Mouse (Mus musculus) lung, postnatal 0 days (tissue): Measurements from ENCODE around the gene Ugt1a5. TPM values are rescaled to one million over a fixed set of nuclear protein-coding genes. Genes with fewer than 3 reads are reported as not detected.
"Not testable (repeated sequence)": the region's sequence is repeated elsewhere in the genome, so short reads cannot be mapped to it uniquely, and the experiment has no call there.

ENCODE experiments used
- ATAC-seq: fragments of 200-750 bp; cut with Nextera tagmentation; 2 replicates; pipeline ENCODE4 v1.8.0; 2017; ENCODE audit warnings: moderate library complexity
- DNase-seq: peaks from one replicate; pipeline ENCODE4 v3.0.0-alpha.2; 2016; ENCODE audit warnings: low spot score
- H3K27ac ChIP-seq: fragments of 300-500 bp; sonication (generic); 2 replicates; pipeline ENCODE4 v1.5.1; 2014; ENCODE audit warnings: antibody characterized with exemption, mild to moderate bottlenecking, low read length, mixed read lengths
- H3K27me3 ChIP-seq: fragments of 300-500 bp; sonication (generic); replicated peaks from 2 replicates; pipeline ENCODE4 v1.6.1; 2014; ENCODE audit warnings: low read length, mixed read lengths; ENCODE audit not compliant: insufficient read depth
- H3K36me3 ChIP-seq: fragments of 300-500 bp; sonication (generic); 2 replicates; pipeline ENCODE4 v1.6.1; 2014; ENCODE audit warnings: low read length, mixed read lengths; ENCODE audit not compliant: insufficient read depth
- H3K4me1 ChIP-seq: fragments of 300-500 bp; sonication (generic); 2 replicates; pipeline ENCODE4 v1.6.1; 2014; ENCODE audit warnings: antibody characterized with exemption, low read depth, low read length, mixed read lengths; ENCODE audit not compliant: insufficient read depth
- H3K4me2 ChIP-seq: fragments of 300-500 bp; sonication (generic); replicated peaks from 2 replicates; pipeline ENCODE4 v1.6.1; 2014; ENCODE audit warnings: low read depth, mild to moderate bottlenecking, low read length, moderate library complexity, mixed read lengths
- H3K4me3 ChIP-seq: fragments of 300-500 bp; sonication (generic); 2 replicates; pipeline ENCODE4 v1.5.1; 2014; ENCODE audit warnings: low read depth, low read length
- H3K9ac ChIP-seq: fragments of 300-500 bp; sonication (generic); replicated peaks from 2 replicates; pipeline ENCODE4 v1.6.1; 2014; ENCODE audit warnings: low read depth, mild to moderate bottlenecking
- H3K9me3 ChIP-seq: fragments of 300-500 bp; sonication (generic); 2 replicates; pipeline ENCODE4 v1.6.1; 2016; ENCODE audit warnings: low read length, mixed read lengths
- CTCF ChIP-seq: IDR thresholded peaks from 2 replicates; pipeline ENCODE4 v1.5.1; 2016; ENCODE audit warnings: antibody characterized with exemption, mild to moderate bottlenecking
- EP300 ChIP-seq: IDR thresholded peaks from 2 replicates; pipeline ENCODE4 v1.6.1; 2016; ENCODE audit warnings: antibody characterized with exemption, mild to moderate bottlenecking, control low read depth
- WGBS: fragments of 180-500 bp; shearing (Covaris S2); extraction: QIAGEN DNeasy Blood & Tissue Kit; methylation state at CpG from one replicate; pipeline ENCODE4 v1.1.7; 2014; 5-methylcytosine and 5-hydroxymethylcytosine counted together
- polyA plus RNA-seq: library from polyadenylated mRNA; unstranded; fragments of >200 nt; fragmentation: Nextera tagmentation; extraction: Ambion mirVana; gene quantifications from 2 replicates; pipeline ENCODE4 v1.2.1, GENCODE M21; 2015

Ugt1a5 gene
- polyA plus RNA-seq, 1 experiment from 2014 or later = not detected

DNA sequence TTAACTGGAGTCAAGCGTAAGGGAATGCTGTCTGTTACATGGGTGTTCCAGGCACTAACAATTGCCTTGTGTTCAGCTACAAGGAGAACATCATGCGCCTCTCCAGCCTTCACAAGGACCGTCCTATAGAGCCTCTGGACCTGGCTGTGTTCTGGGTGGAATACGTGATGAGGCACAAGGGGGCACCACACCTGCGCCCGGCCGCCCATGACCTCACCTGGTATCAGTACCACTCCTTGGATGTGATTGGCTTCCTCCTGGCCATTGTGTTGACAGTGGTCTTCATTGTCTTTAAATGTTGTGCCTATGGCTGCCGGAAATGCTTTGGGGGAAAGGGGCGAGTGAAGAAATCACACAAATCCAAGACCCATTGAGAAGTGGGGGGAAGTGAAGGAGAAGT, 52.2 kb downstream of the Ugt1a5 start:
- no peak overlapping the region for H3K4me2 ChIP-seq
- H3K36me3 ChIP-seq = no peaks in the 10 kb centered on the region
- H3K9me3 ChIP-seq = peaks cover 38% of the 10 kb centered on the region
- ATAC-seq (no peak), DNase-seq (peak; percentile 10)
- no peak overlapping the region for H3K4me3 ChIP-seq
- no peak overlapping the region for H3K9ac ChIP-seq
- WGBS = 71% methylated on average over 9 of the region's 9 CpGs
- H3K27ac ChIP-seq = no peak overlapping the region
- H3K27me3 ChIP-seq = no peaks in the 10 kb centered on the region
- no peaks in the 10 kb centered on the region for H3K4me1 ChIP-seq
- no peak for TF ChIP-seq EP300
- TF ChIP-seq CTCF = no peak

DNA sequence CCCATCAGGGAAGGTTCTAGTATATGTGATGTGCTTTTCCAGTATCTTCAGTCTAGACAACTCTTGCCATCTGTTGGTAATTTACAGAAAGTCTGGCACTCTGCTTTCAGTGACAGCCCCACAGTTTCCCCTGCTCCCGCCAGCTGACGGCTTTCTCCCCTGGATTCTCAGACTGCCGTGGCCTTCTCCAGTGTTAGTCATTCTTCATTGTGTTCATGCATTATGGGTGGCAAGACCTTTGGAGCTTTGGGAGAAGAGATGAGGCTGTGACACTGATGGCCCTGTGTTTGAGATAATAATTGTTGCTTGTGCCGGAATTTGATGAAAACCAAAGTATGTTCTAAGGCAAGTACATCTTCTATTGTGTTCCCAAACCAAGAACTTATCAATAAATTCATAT, 52.8 kb downstream of the Ugt1a5 start:
- H3K36me3 ChIP-seq = no peaks in the 10 kb centered on the region
- 48% methylated on average over 4 of the region's 4 CpGs for WGBS
- H3K4me2 ChIP-seq = no peak overlapping the region
- no peak overlapping the region for H3K9ac ChIP-seq
- ATAC-seq (no peak), DNase-seq (no peak)
- H3K27ac ChIP-seq = no peak overlapping the region
- H3K4me1 ChIP-seq = no peaks in the 10 kb centered on the region
- H3K27me3 ChIP-seq = no peaks in the 10 kb centered on the region
- no peak overlapping the region for H3K4me3 ChIP-seq
- TF ChIP-seq EP300 = no peak
- TF ChIP-seq CTCF = no peak
- peaks cover 32% of the 10 kb centered on the region for H3K9me3 ChIP-seq

DNA sequence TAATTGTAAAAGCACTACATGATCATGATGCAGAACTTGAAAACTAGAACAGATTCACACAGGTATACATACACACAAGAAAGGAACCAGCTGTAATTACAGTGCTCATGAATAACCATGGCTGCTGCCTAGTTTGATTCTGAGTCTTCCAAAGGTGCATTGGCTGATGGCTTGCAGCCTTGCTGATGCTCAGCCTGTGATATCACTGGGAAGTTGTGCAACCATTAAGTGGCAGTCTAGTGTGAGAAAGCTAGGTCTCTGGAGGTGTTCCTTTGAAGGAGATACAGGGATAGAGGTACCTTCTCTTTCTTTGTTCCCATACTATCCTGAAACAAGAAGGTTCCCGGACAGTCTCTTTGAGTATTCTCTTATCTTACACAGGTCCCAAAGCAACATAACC, 53.2 kb downstream of the Ugt1a5 start:
- TF ChIP-seq EP300 = no peak
- TF ChIP-seq CTCF = no peak
- Histone ChIP-seq H3K36me3 (no peaks in the 10 kb centered on the region), H3K27ac (no peak overlapping the region), H3K9ac (no peak overlapping the region), H3K4me3 (no peak overlapping the region), H3K9me3 (peaks cover 28% of the 10 kb centered on the region), H3K27me3 (no peaks in the 10 kb centered on the region), H3K4me1 (no peaks in the 10 kb centered on the region), H3K4me2 (no peak overlapping the region)
- 11% methylated on average over 1 of the region's 1 CpGs for WGBS
- ATAC-seq (no peak), DNase-seq (peak; percentile 8)

DNA sequence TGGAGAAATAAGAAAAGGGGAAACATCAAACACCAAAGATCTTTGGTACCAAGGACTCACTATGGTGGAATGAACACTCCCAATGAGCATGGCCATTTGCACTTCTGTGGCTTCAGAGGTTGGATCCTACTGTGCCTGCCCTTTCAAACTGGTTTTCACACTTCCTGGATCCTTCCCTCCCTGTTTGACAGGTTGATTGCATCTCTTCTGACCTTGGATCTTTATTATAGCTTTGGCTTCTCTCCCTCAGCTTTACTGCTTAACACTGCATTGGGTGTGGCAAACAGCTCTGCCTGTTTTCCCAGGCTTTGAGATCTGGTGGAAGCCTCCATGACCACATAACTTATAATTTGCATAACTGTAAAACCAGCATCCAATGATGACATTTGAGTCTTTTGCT, 54.5 kb downstream of the Ugt1a5 start:
- no peaks in the 10 kb centered on the region for H3K27me3 ChIP-seq
- no peak for ATAC-seq
- no peaks in the 10 kb centered on the region for H3K36me3 ChIP-seq
- H3K27ac ChIP-seq = no peak overlapping the region
- DNase-seq = peak; percentile 15
- H3K4me2 ChIP-seq = no peak overlapping the region
- H3K9ac ChIP-seq = no peak overlapping the region
- peaks cover 17% of the 10 kb centered on the region for H3K9me3 ChIP-seq
- TF ChIP-seq CTCF = no peak
- no peak for TF ChIP-seq EP300
- H3K4me1 ChIP-seq = no peaks in the 10 kb centered on the region
- no peak overlapping the region for H3K4me3 ChIP-seq

DNA sequence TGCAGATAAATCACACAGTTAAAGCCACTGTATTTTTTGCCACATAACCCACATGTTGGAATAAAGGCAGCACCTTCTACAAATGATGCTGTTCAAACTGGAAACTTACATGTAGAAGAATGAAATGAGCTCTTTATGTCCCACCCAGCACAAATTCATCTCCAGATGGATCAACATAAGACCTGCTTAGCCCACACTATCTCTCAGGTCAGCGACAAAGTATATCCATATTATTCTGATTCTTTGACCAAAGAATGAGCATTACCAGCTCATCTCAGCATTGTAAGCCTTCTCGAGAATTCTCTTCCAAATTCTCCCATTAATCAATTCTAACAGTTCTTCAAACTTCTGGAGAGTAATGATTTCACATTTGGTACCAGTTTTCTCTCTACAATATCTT, 56.4 kb downstream of the Ugt1a5 start:
- 38% methylated on average over 2 of the region's 2 CpGs for WGBS
- TF ChIP-seq CTCF (no peak), EP300 (no peak)
- Histone ChIP-seq H3K27ac (no peak overlapping the region), H3K4me1 (no peaks in the 10 kb centered on the region), H3K36me3 (no peaks in the 10 kb centered on the region), H3K4me2 (no peak overlapping the region), H3K4me3 (no peak overlapping the region), H3K9me3 (peaks cover 14% of the 10 kb centered on the region), H3K9ac (no peak overlapping the region), H3K27me3 (no peaks in the 10 kb centered on the region)
- no peak for ATAC-seq
- DNase-seq = no peak

DNA sequence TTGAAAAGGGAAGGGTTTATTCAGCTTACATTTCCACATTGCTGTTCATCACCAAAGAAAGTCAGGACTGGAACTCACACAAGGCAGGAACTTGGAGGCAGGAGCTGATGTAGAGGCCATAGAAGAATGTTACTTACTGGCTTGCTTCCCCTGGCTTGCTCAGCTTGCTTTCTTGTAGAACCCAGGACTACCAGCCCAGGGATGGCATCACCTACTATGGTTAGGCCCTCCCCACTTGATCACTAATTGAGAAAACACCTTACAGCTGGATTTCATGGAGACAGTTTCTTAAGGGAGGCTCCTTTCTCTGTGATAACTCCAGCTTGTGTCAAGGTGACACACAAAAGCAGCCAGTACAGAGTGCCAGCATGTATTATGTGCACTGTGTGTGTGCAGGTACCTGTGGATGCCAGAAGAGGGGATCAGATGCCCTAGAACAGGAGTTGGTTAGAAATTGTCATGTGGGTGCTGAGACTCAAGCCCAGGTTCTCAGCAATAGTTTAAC, 57.3 kb downstream of the Ugt1a5 start:
- not testable (repeated sequence) for H3K4me2 ChIP-seq, H3K36me3 ChIP-seq, DNase-seq, H3K27me3 ChIP-seq, ATAC-seq, H3K4me3 ChIP-seq, H3K27ac ChIP-seq, H3K9ac ChIP-seq, H3K4me1 ChIP-seq
- H3K9me3 ChIP-seq = peaks cover 17% of the 10 kb centered on the region

DNA sequence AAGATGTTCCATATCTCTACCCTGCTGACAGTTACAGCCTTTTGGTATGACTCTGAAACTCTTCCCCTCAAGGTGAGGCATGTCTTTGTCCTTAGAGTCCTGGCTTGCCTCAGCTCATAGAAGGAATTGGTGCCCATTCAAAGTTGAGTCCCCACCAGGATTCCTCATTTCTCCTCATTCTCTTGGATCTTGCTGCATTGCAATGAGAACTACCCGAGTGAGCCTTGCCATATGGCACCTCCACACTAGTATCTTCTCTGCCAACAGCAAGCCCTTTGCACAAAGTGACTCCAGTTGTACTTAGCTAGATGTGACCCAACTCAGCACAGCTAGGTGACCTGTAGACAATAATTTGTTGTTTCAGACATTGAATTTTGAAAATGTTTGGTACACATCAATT, 57.8 kb downstream of the Ugt1a5 start:
- Histone ChIP-seq H3K27ac (no peak overlapping the region), H3K4me2 (no peak overlapping the region), H3K36me3 (no peaks in the 10 kb centered on the region), H3K27me3 (no peaks in the 10 kb centered on the region), H3K4me1 (no peaks in the 10 kb centered on the region), H3K4me3 (no peak overlapping the region), H3K9me3 (peaks cover 22% of the 10 kb centered on the region), H3K9ac (no peak overlapping the region)
- WGBS = 43% methylated on average over 1 of the region's 1 CpGs
- TF ChIP-seq EP300 (no peak), CTCF (no peak)
- ATAC-seq (no peak), DNase-seq (no peak)
